Mouse (Mus musculus): ENCODE data around the gene Sowaha. TPM values are rescaled to one million over a fixed set of nuclear protein-coding genes. Genes with fewer than 3 reads are reported as not detected.
A peak's percentile ranks its signal among the peaks of the same experiment; 100 is the strongest.

The Sowaha gene
- polyA plus RNA-seq, 1 experiment, result 0.86 TPM

GRCm38 (mm10) chr11:53448529-53448928 is 31.5 kb downstream of the Sowaha start:
- no peak for DNase-seq
- Histone ChIP-seq H3K4me3 (replicated peaks; ENCODE audit: extremely low read depth, low read depth, low read length) (no peak overlapping the region), H3K4me1 (ENCODE audit: control insufficient read depth, insufficient read depth, low read length) (no peaks in the 10 kb centered on the region)
- WGBS, result 82% methylated on average over 1 of the region's 1 CpGs
- TF ChIP-seq POLR2A (IDR thresholded peaks at IDR 0.05; ENCODE audit: borderline replicate concordance, extremely low read depth, low read depth, low read length), result no peak
- no peak for TF ChIP-seq CTCF (IDR thresholded peaks at IDR 0.05; ENCODE audit: insufficient read depth, low read length)

- WGBS, result 82% methylated on average over 8 of the region's 8 CpGs
- Histone ChIP-seq H3K4me3 (replicated peaks; ENCODE audit: extremely low read depth, low read depth, low read length) (no peak overlapping the region), H3K4me1 (ENCODE audit: control insufficient read depth, insufficient read depth, low read length) (no peaks in the 10 kb centered on the region)
- DNase-seq, result no peak
- TF ChIP-seq CTCF (IDR thresholded peaks at IDR 0.05; ENCODE audit: insufficient read depth, low read length) (no peak), POLR2A (IDR thresholded peaks at IDR 0.05; ENCODE audit: borderline replicate concordance, extremely low read depth, low read depth, low read length) (no peak)
Measured at GRCm38 (mm10) chr11:53447996-53448395, 32.1 kb downstream of the Sowaha start.

GRCm38 (mm10) chr11:53446183-53446582 is 33.9 kb downstream of the Sowaha start:
- 69% methylated on average over 13 of the region's 13 CpGs for WGBS
- no peak overlapping the region for H3K4me3 ChIP-seq (replicated peaks; ENCODE audit: extremely low read depth, low read depth, low read length)
- H3K4me1 ChIP-seq (ENCODE audit: control insufficient read depth, insufficient read depth, low read length), result no peaks in the 10 kb centered on the region
- no peak for DNase-seq
- no peak for TF ChIP-seq CTCF (IDR thresholded peaks at IDR 0.05; ENCODE audit: insufficient read depth, low read length)
- TF ChIP-seq POLR2A (IDR thresholded peaks at IDR 0.05; ENCODE audit: borderline replicate concordance, extremely low read depth, low read depth, low read length), result no peak

- no peak for TF ChIP-seq POLR2A (IDR thresholded peaks at IDR 0.05; ENCODE audit: borderline replicate concordance, extremely low read depth, low read depth, low read length)
- no peak for TF ChIP-seq CTCF (IDR thresholded peaks at IDR 0.05; ENCODE audit: insufficient read depth, low read length)
- DNase-seq, result no peak
- H3K4me3 ChIP-seq (replicated peaks; ENCODE audit: extremely low read depth, low read depth, low read length), result no peak overlapping the region
- WGBS, result 71% methylated on average over 13 of the region's 13 CpGs
- H3K4me1 ChIP-seq (ENCODE audit: control insufficient read depth, insufficient read depth, low read length), result no peaks in the 10 kb centered on the region
Measured at GRCm38 (mm10) chr11:53445562-53445961, 34.5 kb downstream of the Sowaha start.

GRCm38 (mm10) chr11:53443861-53444260 is 36.2 kb downstream of the Sowaha start:
- Histone ChIP-seq H3K4me1 (ENCODE audit: control insufficient read depth, insufficient read depth, low read length) (no peaks in the 10 kb centered on the region), H3K4me3 (replicated peaks; ENCODE audit: extremely low read depth, low read depth, low read length) (no peak overlapping the region)
- 24% methylated on average over 6 of the region's 6 CpGs for WGBS
- TF ChIP-seq POLR2A (IDR thresholded peaks at IDR 0.05; ENCODE audit: borderline replicate concordance, extremely low read depth, low read depth, low read length) (no peak), CTCF (IDR thresholded peaks at IDR 0.05; ENCODE audit: insufficient read depth, low read length) (peak; percentile 33)
- no peak for DNase-seq

GRCm38 (mm10) chr11:53441921-53442320 is 38.2 kb downstream of the Sowaha start:
- Histone ChIP-seq H3K4me1 (ENCODE audit: control insufficient read depth, insufficient read depth, low read length) (no peaks in the 10 kb centered on the region), H3K4me3 (replicated peaks; ENCODE audit: extremely low read depth, low read depth, low read length) (no peak overlapping the region)
- TF ChIP-seq POLR2A (IDR thresholded peaks at IDR 0.05; ENCODE audit: borderline replicate concordance, extremely low read depth, low read depth, low read length), result no peak
- no peak for TF ChIP-seq CTCF (IDR thresholded peaks at IDR 0.05; ENCODE audit: insufficient read depth, low read length)
- WGBS, result 12% methylated on average over 12 of the region's 12 CpGs
- no peak for DNase-seq

GRCm38 (mm10) chr11:53436338-53436737 is 43.7 kb downstream of the Sowaha start:
- Histone ChIP-seq H3K4me1 (ENCODE audit: control insufficient read depth, insufficient read depth, low read length) (no peaks in the 10 kb centered on the region), H3K4me3 (replicated peaks; ENCODE audit: extremely low read depth, low read depth, low read length) (no peak overlapping the region)
- 72% methylated on average over 6 of the region's 6 CpGs for WGBS
- no peak for DNase-seq
- no peak for TF ChIP-seq POLR2A (IDR thresholded peaks at IDR 0.05; ENCODE audit: borderline replicate concordance, extremely low read depth, low read depth, low read length)
- no peak for TF ChIP-seq CTCF (IDR thresholded peaks at IDR 0.05; ENCODE audit: insufficient read depth, low read length)

GRCm38 (mm10) chr11:53435504-53435903 is 44.6 kb downstream of the Sowaha start:
- DNase-seq, result no peak
- WGBS, result 71% methylated on average over 8 of the region's 8 CpGs
- TF ChIP-seq POLR2A (IDR thresholded peaks at IDR 0.05; ENCODE audit: borderline replicate concordance, extremely low read depth, low read depth, low read length) (no peak), CTCF (IDR thresholded peaks at IDR 0.05; ENCODE audit: insufficient read depth, low read length) (no peak)

GRCm38 (mm10) chr11:53433057-53433456 is 47.0 kb downstream of the Sowaha start:
- no peak overlapping the region for H3K4me3 ChIP-seq (replicated peaks; ENCODE audit: extremely low read depth, low read depth, low read length)
- no peak for TF ChIP-seq CTCF (IDR thresholded peaks at IDR 0.05; ENCODE audit: insufficient read depth, low read length)
- no peak for TF ChIP-seq POLR2A (IDR thresholded peaks at IDR 0.05; ENCODE audit: borderline replicate concordance, extremely low read depth, low read depth, low read length)

More at GRCm38 (mm10) chr11:53435504-53435903, 44.6 kb downstream of the Sowaha start:
- Histone ChIP-seq H3K4me3 (replicated peaks; ENCODE audit: extremely low read depth, low read depth, low read length) (no peak overlapping the region), H3K4me1 (ENCODE audit: control insufficient read depth, insufficient read depth, low read length) (no peaks in the 10 kb centered on the region)

GRCm38 (mm10) chr11:53431347-53432056 is 48.6 kb downstream of the Sowaha start:
- WGBS, result 11% methylated on average over 9 of the region's 9 CpGs
- Histone ChIP-seq H3K4me3 (replicated peaks; ENCODE audit: extremely low read depth, low read depth, low read length) (peak overlapping the region; percentile 40), H3K4me1 (ENCODE audit: control insufficient read depth, insufficient read depth, low read length) (peaks cover 3% of the 10 kb centered on the region)
- DNase-seq, result no peak
- TF ChIP-seq POLR2A (IDR thresholded peaks at IDR 0.05; ENCODE audit: borderline replicate concordance, extremely low read depth, low read depth, low read length) (no peak), CTCF (IDR thresholded peaks at IDR 0.05; ENCODE audit: insufficient read depth, low read length) (no peak)

More at GRCm38 (mm10) chr11:53433057-53433456, 47.0 kb downstream of the Sowaha start:
- no peak for DNase-seq
- 41% methylated on average over 6 of the region's 6 CpGs for WGBS
- peaks cover 3% of the 10 kb centered on the region for H3K4me1 ChIP-seq (ENCODE audit: control insufficient read depth, insufficient read depth, low read length)

Data from lung, adult 2 months (tissue).